Mouse (Mus musculus) adrenal gland, adult (tissue): ENCODE measurements around the gene Poc1b.

ENCODE experiments used
- DNase-seq, 2 experiments: peaks; one replicate each; pipeline ENCODE4 v3.0.0; 2022 to 2023; ENCODE audit warnings: low spot score in 1 of 2; ENCODE audit not compliant: inconsistent age in 2 of 2

Gene Poc1b

GRCm38 (mm10) chr10:99115471-99116236 lies 8.8 kb downstream of the Poc1b start:
- no peak for DNase-seq

- no peak for DNase-seq
Observed at GRCm38 (mm10) chr10:99116237-99116632, 9.4 kb downstream of the Poc1b start.

- no peak for DNase-seq
Observed at GRCm38 (mm10) chr10:99116650-99117615, 10.1 kb downstream of the Poc1b start.

GRCm38 (mm10) chr10:99117876-99118275 lies 11.0 kb downstream of the Poc1b start:
- no peak for DNase-seq

GRCm38 (mm10) chr10:99118697-99119096 lies 11.9 kb downstream of the Poc1b start:
- DNase-seq, result no peak

- no peak for DNase-seq
Observed at GRCm38 (mm10) chr10:99119471-99119870, 12.6 kb downstream of the Poc1b start.

GRCm38 (mm10) chr10:99126225-99126624 lies 19.4 kb downstream of the Poc1b start, which contains the start of gene Phxr2:
Gene Phxr2 (minus strand): TSS chr10:99126325.
- no peak for DNase-seq

GRCm38 (mm10) chr10:99126954-99127353 lies 20.1 kb downstream of the Poc1b start:
- DNase-seq, result no peak

GRCm38 (mm10) chr10:99127691-99128261 lies 20.9 kb downstream of the Poc1b start:
- no peak for DNase-seq

GRCm38 (mm10) chr10:99130611-99131010 lies 23.8 kb downstream of the Poc1b start:
- peak in 1 of 2 experiments; percentile 31 for DNase-seq

- no peak for DNase-seq
Observed at GRCm38 (mm10) chr10:99131298-99131697, 24.5 kb downstream of the Poc1b start.

- no peak for DNase-seq
Observed at GRCm38 (mm10) chr10:99132189-99132588, 25.4 kb downstream of the Poc1b start.

- no peak for DNase-seq
Observed at GRCm38 (mm10) chr10:99132595-99133272, 25.9 kb downstream of the Poc1b start.

- DNase-seq, result no peak
Observed at GRCm38 (mm10) chr10:99133321-99133875, 26.6 kb downstream of the Poc1b start.

GRCm38 (mm10) chr10:99136337-99136736 lies 29.5 kb downstream of the Poc1b start:
- peak; percentile 41 to 65 for DNase-seq

GRCm38 (mm10) chr10:99145611-99146010 lies 38.8 kb downstream of the Poc1b start:
- no peak for DNase-seq

GRCm38 (mm10) chr10:99146596-99146995 lies 39.8 kb downstream of the Poc1b start:
- no peak for DNase-seq

GRCm38 (mm10) chr10:99150016-99150415 lies 43.2 kb downstream of the Poc1b start:
- no peak for DNase-seq

GRCm38 (mm10) chr10:99151580-99151979 lies 44.7 kb downstream of the Poc1b start:
- DNase-seq, result no peak

GRCm38 (mm10) chr10:99152063-99152462 lies 45.2 kb downstream of the Poc1b start:
- peak in 1 of 2 experiments; percentile 66 for DNase-seq

GRCm38 (mm10) chr10:99154635-99155034 lies 47.8 kb downstream of the Poc1b start:
- DNase-seq, result no peak
